In genomic region chr9:101074332-101075021, GRCm38 (mm10) we compare ENCODE assay signal across 8 mouse cellular contexts. TPM values are rescaled to one million over a fixed set of nuclear protein-coding genes. Genes with fewer than 3 reads are reported as not detected.
DNase-seq lines count a peak whose midpoint lies in the region; ATAC-seq and TF ChIP-seq lines count a peak whose summit lies in the region.

No protein-coding gene starts in this region.

- H3K4me2 ChIP-seq in forebrain, embryonic 15.5 days (replicated peaks): peak overlapping the region; percentile 72
- peak overlapping the region; percentile 65 for H3K4me2 ChIP-seq in lung, embryonic 15.5 days

- H3K4me1 ChIP-seq in E14TG2a.4 (replicated peaks; ENCODE audit: low read depth, low read length): peaks cover 63% of the 10 kb centered on the region
- H3K4me1 ChIP-seq in forebrain, embryonic 15.5 days: peaks cover 38% of the 10 kb centered on the region
- H3K4me1 ChIP-seq in lung, embryonic 15.5 days: peaks cover 23% of the 10 kb centered on the region
- H3K4me1 ChIP-seq in olfactory bulb, adult 2 months (ENCODE audit: control insufficient read depth, insufficient read depth, low read length): peaks cover 2% of the 10 kb centered on the region; the same call in 1 of the 2 replicates
- H3K4me1 ChIP-seq in thymus, adult 2 months (replicated peaks; ENCODE audit: control insufficient read depth, insufficient read depth, low read length): peaks cover 8% of the 10 kb centered on the region

- no peaks in the 10 kb centered on the region for H3K27me3 ChIP-seq in E14TG2a.4 (ENCODE audit: insufficient read depth, low read length)
- no peaks in the 10 kb centered on the region for H3K27me3 ChIP-seq in forebrain, embryonic 15.5 days
- no peaks in the 10 kb centered on the region for H3K27me3 ChIP-seq in lung, embryonic 15.5 days
- H3K27me3 ChIP-seq in thymus, adult 2 months (ENCODE audit: control insufficient read depth, insufficient read depth, low read length): no peaks in the 10 kb centered on the region

- H3K9me3 ChIP-seq in E14TG2a.4 (ENCODE audit: low read length): no peaks in the 10 kb centered on the region
- H3K9me3 ChIP-seq in forebrain, embryonic 15.5 days: no peaks in the 10 kb centered on the region
- H3K9me3 ChIP-seq in lung, embryonic 15.5 days: no peaks in the 10 kb centered on the region

- H3K27ac ChIP-seq in forebrain, embryonic 15.5 days (replicated peaks): peak overlapping the region; percentile 100
- H3K27ac ChIP-seq in lung, embryonic 15.5 days: peak overlapping the region; percentile 99
- peak overlapping the region; percentile 95 for H3K27ac ChIP-seq in olfactory bulb, adult 2 months (ENCODE audit: insufficient read depth, low read depth, low read length)
- H3K27ac ChIP-seq in thymus, adult 2 months (ENCODE audit: control insufficient read depth, insufficient read depth, low read length): peak overlapping the region; percentile 85

- peak; percentile 83 for DNase-seq in cerebellum, adult 11 months
- peak; percentile 81 for DNase-seq in heart, postnatal 25 days (ENCODE audit: low spot score)
- peak; percentile 67 to 73 for DNase-seq in layer of hippocampus, adult 8-10 months (ENCODE audit: low spot score in 2 of 2)
- peak; percentile 90 for DNase-seq in thymus, adult 2 months

- WGBS in forebrain, embryonic 15.5 days: under 1% methylated on average over 72 of the region's 100 CpGs
- WGBS in lung, embryonic 15.5 days: under 1% methylated on average over 71 of the region's 100 CpGs
- under 1% methylated on average over 81 of the region's 100 CpGs for WGBS in olfactory bulb, adult 2 months
- under 1% methylated on average over 95 of the region's 100 CpGs for WGBS in thymus, adult 2 months

- peak; percentile 75 for ATAC-seq in forebrain, embryonic 15.5 days (replicated peaks)
- peak; percentile 83 for ATAC-seq in lung, embryonic 15.5 days (ENCODE audit: borderline replicate concordance, extremely low read depth, low FRiP score, low TSS enrichment)

- peaks cover 40% of the 10 kb centered on the region for H3K36me3 ChIP-seq in E14TG2a.4 (ENCODE audit: insufficient read depth, low read length)
- H3K36me3 ChIP-seq in forebrain, embryonic 15.5 days: no peaks in the 10 kb centered on the region
- H3K36me3 ChIP-seq in lung, embryonic 15.5 days: no peaks in the 10 kb centered on the region
- no peaks in the 10 kb centered on the region for H3K36me3 ChIP-seq in thymus, adult 2 months (ENCODE audit: control insufficient read depth, insufficient read depth, low read length)

- 0 out of 2 replicates have a peak, but pooled peaks have one; percentile 5 for TF ChIP-seq POLR2A in olfactory bulb, adult 2 months (IDR thresholded peaks at IDR 0.05; ENCODE audit: insufficient read depth, low read depth, low read length)
- no peak for TF ChIP-seq POLR2A in thymus, adult 2 months (IDR thresholded peaks at IDR 0.05; ENCODE audit: control insufficient read depth, extremely low read depth, insufficient read depth, low read length, poor library complexity)

- H3K9ac ChIP-seq in forebrain, embryonic 15.5 days (replicated peaks): peak overlapping the region; percentile 100
- peak overlapping the region; percentile 98 for H3K9ac ChIP-seq in lung, embryonic 15.5 days

- intact Hi-C loops in heart, postnatal 25 days (cut with DNase I): loop anchor here (5.0 to 10.0 kb wide), 5 partner anchors 38 to 530 kb away; partner anchors contain the start of gene Nck1

- peak overlapping the region; percentile 94 for H3K4me3 ChIP-seq in E14TG2a.4 (replicated peaks; ENCODE audit: low read length)
- peak overlapping the region; percentile 93 for H3K4me3 ChIP-seq in forebrain, embryonic 15.5 days
- peak overlapping the region; percentile 73 for H3K4me3 ChIP-seq in lung, embryonic 15.5 days
- H3K4me3 ChIP-seq in olfactory bulb, adult 2 months (ENCODE audit: insufficient read depth, low read depth, low read length): peak overlapping the region; percentile 73
- peak overlapping the region; percentile 64 for H3K4me3 ChIP-seq in thymus, adult 2 months (ENCODE audit: control insufficient read depth, insufficient read depth, low read length)

- no peak for TF ChIP-seq CTCF in E14TG2a.4 (conservative IDR thresholded peaks at IDR 0.05; ENCODE audit: low read length)
- no peak for TF ChIP-seq CTCF in olfactory bulb, adult 2 months (IDR thresholded peaks at IDR 0.05; ENCODE audit: insufficient read depth, low read depth, low read length)
- TF ChIP-seq CTCF in thymus, adult 2 months (IDR thresholded peaks at IDR 0.05; ENCODE audit: borderline replicate concordance, control insufficient read depth, extremely low read depth, insufficient read depth, low read length, poor library complexity): 0 out of 2 replicates have a peak, but pooled peaks have one; percentile 31

RNA-seq across cellular contexts. Expression of gene Msl2, which starts 0.6 kb away (rescaled TPM):
- polyA plus RNA-seq in forebrain, embryonic 15.5 days (2015; fragmentation: Nextera tagmentation; extraction: Ambion mirVana): 6.0 and 6.7 TPM in 2 replicates
- 10 to 100 TPM; 29.2 to 35.0 TPM for total RNA-seq in heart, postnatal 25 days (2021)
- 10 to 100 TPM; 66.6 to 73.6 (median 67.9) TPM for total RNA-seq in layer of hippocampus, adult 8-10 months (2022)
- 5.9 and 6.8 TPM in 2 replicates for polyA plus RNA-seq in lung, embryonic 15.5 days (2015; fragmentation: Nextera tagmentation; extraction: Ambion mirVana)
- 135 TPM in 1 of 2 replicates, not detected in the other for polyA plus RNA-seq in olfactory bulb, adult 2 months (2012; ENCODE audit: insufficient read depth, insufficient read length, low replicate concordance, missing spikeins)
- polyA plus RNA-seq in thymus, adult 2 months (2012; rRNA removed): 64.0 and 91.7 TPM in 2 replicates

RNA-seq across cellular contexts. Expression of gene Pccb, which starts 39.8 kb away (rescaled TPM):
- polyA plus RNA-seq in forebrain, embryonic 15.5 days (2015; fragmentation: Nextera tagmentation; extraction: Ambion mirVana): 21.7 and 22.7 TPM in 2 replicates
- 100 to 1,000 TPM in 1 of 2 experiments, 10 to 100 TPM in 1; 99.6 to 104 TPM for total RNA-seq in heart, postnatal 25 days (2021)
- total RNA-seq in layer of hippocampus, adult 8-10 months (2022): 10 to 100 TPM; 42.8 to 54.5 (median 47.5) TPM
- 22.7 and 23.2 TPM in 2 replicates for polyA plus RNA-seq in lung, embryonic 15.5 days (2015; fragmentation: Nextera tagmentation; extraction: Ambion mirVana)
- polyA plus RNA-seq in olfactory bulb, adult 2 months (2012; ENCODE audit: insufficient read depth, insufficient read length, low replicate concordance, missing spikeins): not detected in 2 replicates
- polyA plus RNA-seq in thymus, adult 2 months (2012; rRNA removed): 43.4 and 43.8 TPM in 2 replicates

Comparison
In these comparisons a context has a peak if more than half of its experiments do, and no peak if none do; other contexts are left out.
1. Peak in every context shown above with its lines: DNase-seq, ATAC-seq, H3K4me3 ChIP-seq and H3K27ac ChIP-seq.
2. RNA of gene Pccb, which starts 39.8 kb away (polyA plus RNA-seq): 43.4 to 43.8 TPM in thymus, adult 2 months, 22.7 to 23.2 TPM in lung, embryonic 15.5 days and 21.7 to 22.7 TPM in forebrain, embryonic 15.5 days; not detected in olfactory bulb, adult 2 months; every median in the first group is over 10 times any median in the second.